Mouse (Mus musculus) stomach, postnatal 0 days (tissue): ENCODE measurements around the gene Cdyl. TPM values are rescaled to one million over a fixed set of nuclear protein-coding genes. Genes with fewer than 3 reads are reported as not detected.

Experiments
- ATAC-seq: fragments of 200-750 bp; cut with Nextera tagmentation; 2 replicates; pipeline ENCODE4 v1.8.0; 2017; ENCODE audit not compliant: low FRiP score, low TSS enrichment
- DNase-seq: peaks from one replicate; pipeline ENCODE4 v3.0.0-alpha.2; 2016; ENCODE audit warnings: low spot score
- H3K27ac ChIP-seq: fragments of 300-500 bp; sonication (generic); replicated peaks from 2 replicates; pipeline ENCODE4 v1.5.1; 2014; ENCODE audit warnings: mild to moderate bottlenecking, control low read depth
- H3K27me3 ChIP-seq: fragments of 300-500 bp; sonication (generic); 2 replicates; pipeline ENCODE4 v1.6.1; 2014; ENCODE audit warnings: low read length; ENCODE audit not compliant: control insufficient read depth, insufficient read depth
- H3K36me3 ChIP-seq: fragments of 300-500 bp; sonication (generic); 2 replicates; pipeline ENCODE4 v1.6.1; 2014; ENCODE audit warnings: low read length, mixed read lengths; ENCODE audit not compliant: control insufficient read depth, insufficient read depth
- H3K4me1 ChIP-seq: fragments of 300-500 bp; sonication (generic); replicated peaks from 2 replicates; pipeline ENCODE4 v1.6.1; 2014; ENCODE audit warnings: antibody characterized with exemption; ENCODE audit not compliant: control insufficient read depth, insufficient read depth
- H3K4me2 ChIP-seq: fragments of 300-500 bp; sonication (generic); replicated peaks from 2 replicates; pipeline ENCODE4 v1.6.1; 2014; ENCODE audit warnings: low read depth, mild to moderate bottlenecking, control low read depth, moderate library complexity
- H3K4me3 ChIP-seq: fragments of 300-500 bp; sonication (generic); 2 replicates; pipeline ENCODE4 v1.5.1; 2014; ENCODE audit warnings: low read depth, low read length, control low read depth
- H3K9ac ChIP-seq: fragments of 300-500 bp; sonication (generic); 2 replicates; pipeline ENCODE4 v1.6.1; 2014; ENCODE audit warnings: mild to moderate bottlenecking, low read length, control low read depth, mixed read lengths
- H3K9me3 ChIP-seq: fragments of 300-500 bp; sonication (generic); 2 replicates; pipeline ENCODE4 v1.6.1; 2016; ENCODE audit warnings: low read length; ENCODE audit not compliant: control insufficient read depth
- CTCF ChIP-seq: IDR thresholded peaks from 2 replicates; pipeline ENCODE4 v1.5.1; 2016; ENCODE audit warnings: antibody characterized with exemption, low read depth, mild to moderate bottlenecking, moderate library complexity
- EP300 ChIP-seq: optimal IDR thresholded peaks from 2 replicates; pipeline ENCODE3; 2016; ENCODE audit warnings: antibody characterized with exemption
- WGBS: fragments of 180-500 bp; shearing (Covaris S2); extraction: QIAGEN DNeasy Blood & Tissue Kit; methylation state at CpG from one replicate; pipeline ENCODE4 v1.1.7; 2014; 5-methylcytosine and 5-hydroxymethylcytosine counted together
- polyA plus RNA-seq: library from polyadenylated mRNA; unstranded; fragments of >200 nt; fragmentation: Nextera tagmentation; extraction: Ambion mirVana; gene quantifications from 2 replicates; pipeline ENCODE4 v1.2.1, GENCODE M21; 2015

The Cdyl gene
- polyA plus RNA-seq, 1 experiment from 2014 or later = 6.9 TPM

DNA sequence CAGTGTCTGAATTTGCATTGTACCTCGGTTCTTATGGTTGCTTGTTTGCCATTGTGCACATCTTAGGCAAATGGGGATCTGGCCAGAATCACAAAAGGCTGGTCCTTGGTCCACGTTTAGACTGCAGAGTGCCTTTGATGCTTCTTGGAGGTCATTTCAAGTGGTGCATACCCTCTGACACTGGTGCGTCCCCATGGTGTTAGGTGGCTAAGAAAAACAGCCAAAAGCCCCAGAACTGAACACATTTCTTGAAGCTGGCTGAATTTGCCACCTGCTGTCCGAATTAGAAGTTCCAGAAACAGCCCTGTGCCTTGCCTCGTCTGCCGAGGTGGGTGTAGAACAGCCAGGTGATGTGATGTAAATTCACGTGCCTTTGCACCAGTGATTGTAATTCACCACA, 197.9 kb downstream of the Cdyl start:
- Histone ChIP-seq H3K4me1 (no peaks in the 10 kb centered on the region), H3K4me3 (no peak overlapping the region), H3K9me3 (no peaks in the 10 kb centered on the region), H3K36me3 (no peaks in the 10 kb centered on the region; the same call in 1 of the 2 replicates), H3K9ac (no peak overlapping the region), H3K27me3 (no peaks in the 10 kb centered on the region), H3K4me2 (no peak overlapping the region), H3K27ac (no peak overlapping the region)
- no peak for TF ChIP-seq CTCF
- TF ChIP-seq EP300 = no peak
- whole genome bisulfite sequencing = 90% methylated on average over 7 of the region's 7 CpGs
- ATAC-seq (no peak), DNase-seq (no peak)

DNA sequence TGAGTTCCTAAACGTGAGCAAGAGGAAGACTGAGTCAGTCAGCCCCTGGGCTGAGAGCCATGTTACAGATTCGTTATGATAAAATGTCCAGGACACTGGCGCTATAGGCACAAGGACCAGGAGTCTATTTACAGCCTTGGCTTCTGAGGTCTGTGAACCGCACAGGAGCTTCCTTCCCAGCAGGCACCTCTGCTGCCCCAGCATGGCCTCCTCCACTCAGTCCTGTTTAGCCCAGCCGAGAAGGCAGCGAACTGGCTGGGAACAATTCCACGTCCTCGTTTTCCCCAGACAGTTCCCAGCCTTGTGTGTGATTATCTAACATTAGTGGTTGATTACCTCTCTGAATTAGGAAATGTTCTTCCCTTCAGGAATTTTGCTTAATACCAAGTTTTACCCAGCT, 201.3 kb downstream of the Cdyl start:
- Histone ChIP-seq H3K4me3 (no peak overlapping the region), H3K9ac (no peak overlapping the region), H3K9me3 (no peaks in the 10 kb centered on the region), H3K27me3 (no peaks in the 10 kb centered on the region), H3K4me2 (no peak overlapping the region), H3K36me3 (peaks cover 3% of the 10 kb centered on the region; the same call in 1 of the 2 replicates), H3K4me1 (no peaks in the 10 kb centered on the region), H3K27ac (no peak overlapping the region)
- DNase-seq (no peak), ATAC-seq (no peak)
- no peak for TF ChIP-seq EP300
- no peak for TF ChIP-seq CTCF
- WGBS = 69% methylated on average over 8 of the region's 8 CpGs

GRCm38 (mm10) chr13:35870659-35871058, 211.0 kb downstream of the Cdyl start:
- Histone ChIP-seq H3K9ac (no peak overlapping the region), H3K36me3 (peaks cover 3% of the 10 kb centered on the region; the same call in 1 of the 2 replicates), H3K27ac (no peak overlapping the region), H3K27me3 (no peaks in the 10 kb centered on the region), H3K9me3 (no peaks in the 10 kb centered on the region), H3K4me3 (no peak overlapping the region), H3K4me1 (no peaks in the 10 kb centered on the region), H3K4me2 (no peak overlapping the region)
- DNase-seq = no peak
- no peak for ATAC-seq
- TF ChIP-seq CTCF (no peak), EP300 (no peak)
- 86% methylated on average over 8 of the region's 8 CpGs for WGBS

- H3K27me3 ChIP-seq = no peaks in the 10 kb centered on the region
- peaks cover 3% of the 10 kb centered on the region; the same call in 1 of the 2 replicates for H3K36me3 ChIP-seq
- H3K4me3 ChIP-seq = no peak overlapping the region
- WGBS = 56% methylated on average over 3 of the region's 3 CpGs
- H3K9ac ChIP-seq = no peak overlapping the region
- no peak overlapping the region for H3K27ac ChIP-seq
- H3K4me1 ChIP-seq = no peaks in the 10 kb centered on the region
- DNase-seq (no peak), ATAC-seq (no peak)
- H3K4me2 ChIP-seq = no peak overlapping the region
- H3K9me3 ChIP-seq = no peaks in the 10 kb centered on the region
- TF ChIP-seq CTCF = no peak
- no peak for TF ChIP-seq EP300
These were observed 211.5 kb downstream of the Cdyl start for GRCm38 (mm10) chr13:35871107-35871506.

DNA sequence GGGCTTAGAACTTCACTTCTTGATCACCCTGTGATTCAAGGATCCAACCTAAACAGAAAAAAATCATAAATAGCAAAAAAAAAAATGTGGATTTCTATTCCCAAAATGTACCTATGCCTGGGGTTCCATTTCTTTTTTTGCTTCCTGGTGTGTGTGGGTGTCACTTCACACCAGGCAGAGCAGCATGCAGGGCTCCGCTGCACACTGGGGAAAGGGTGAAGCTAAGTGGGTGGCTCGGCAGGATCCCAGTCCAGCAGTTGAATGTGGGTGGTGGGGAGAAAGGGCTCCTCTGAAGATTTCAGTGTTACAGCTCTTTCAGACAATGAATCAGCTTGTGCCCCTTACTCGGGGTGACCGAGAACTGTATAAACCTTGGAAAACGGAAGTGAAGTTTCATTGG, 215.8 kb downstream of the Cdyl start:
- no peak for DNase-seq
- Histone ChIP-seq H3K27ac (no peak overlapping the region), H3K36me3 (peaks cover 3% of the 10 kb centered on the region; the same call in 1 of the 2 replicates), H3K9me3 (no peaks in the 10 kb centered on the region), H3K4me2 (no peak overlapping the region), H3K9ac (no peak overlapping the region), H3K27me3 (no peaks in the 10 kb centered on the region), H3K4me3 (no peak overlapping the region), H3K4me1 (no peaks in the 10 kb centered on the region)
- no peak for TF ChIP-seq CTCF
- TF ChIP-seq EP300 = no peak
- WGBS = 89% methylated on average over 5 of the region's 5 CpGs
- ATAC-seq = no peak

GRCm38 (mm10) chr13:35878282-35878681, 218.6 kb downstream of the Cdyl start:
- no peak for TF ChIP-seq CTCF
- no peak for TF ChIP-seq EP300
- Histone ChIP-seq H3K27me3 (no peaks in the 10 kb centered on the region), H3K4me1 (no peaks in the 10 kb centered on the region), H3K9ac (no peak overlapping the region), H3K27ac (no peak overlapping the region), H3K36me3 (no peaks in the 10 kb centered on the region), H3K4me2 (no peak overlapping the region), H3K9me3 (no peaks in the 10 kb centered on the region), H3K4me3 (no peak overlapping the region)
- DNase-seq = no peak
- ATAC-seq = no peak
- 27% methylated on average over 1 of the region's 1 CpGs for WGBS
